Mouse (Mus musculus): ENCODE data around the gene Blvrb. TPM values are rescaled to one million over a fixed set of nuclear protein-coding genes. Genes with fewer than 3 reads are reported as not detected.
A peak's percentile ranks its signal among the peaks of the same experiment; 100 is the strongest.

Gene Blvrb
- 33.1 and 39.5 TPM in 2 replicates for polyA plus RNA-seq (2014; fragmentation: Nextera tagmentation; extraction: Ambion mirVana)

- no peak within 1 kb of the TSS for H3K27ac ChIP-seq (ENCODE audit: low read depth, low read length)
- H3K4me2 ChIP-seq: peak within 1 kb of the TSS; percentile 95
- peak within 1 kb of the TSS; percentile 54 for H3K4me3 ChIP-seq (ENCODE audit: low read depth, low read length)
- DNase-seq (ENCODE audit: low spot score, missing footprints): peak; percentile 100
- H3K9ac ChIP-seq (ENCODE audit: low read length): peak within 1 kb of the TSS; percentile 68
- H3K36me3 ChIP-seq (ENCODE audit: control insufficient read depth, insufficient read depth, low read length): no peaks in the 10 kb centered on the region
- peaks cover 23% of the 10 kb centered on the region for H3K27me3 ChIP-seq (ENCODE audit: control insufficient read depth, insufficient read depth, low read length)
- under 1% methylated on average over 54 of the region's 54 CpGs for WGBS
- peak; percentile 96 for ATAC-seq (ENCODE audit: low FRiP score)
- no peaks in the 10 kb centered on the region for H3K9me3 ChIP-seq (ENCODE audit: control insufficient read depth, low read length)
- peaks cover 11% of the 10 kb centered on the region for H3K4me1 ChIP-seq (ENCODE audit: control insufficient read depth, insufficient read depth, low read length)
These were observed at the start of gene Blvrb, which contains the start of gene Sptbn4 for GRCm38 (mm10) chr7:27447419-27448286. Blvrb (plus strand) TSS chr7:27447978. Sptbn4 (minus strand) TSS chr7:27447686.

GRCm38 (mm10) chr7:27400545-27400944, 47.2 kb upstream of the Blvrb start:
- Histone ChIP-seq H3K36me3 (ENCODE audit: control insufficient read depth, insufficient read depth, low read length) (no peaks in the 10 kb centered on the region), H3K4me3 (ENCODE audit: low read depth, low read length) (no peak overlapping the region), H3K9ac (ENCODE audit: low read length) (no peak overlapping the region), H3K27me3 (ENCODE audit: control insufficient read depth, insufficient read depth, low read length) (peaks cover 54% of the 10 kb centered on the region), H3K4me1 (ENCODE audit: control insufficient read depth, insufficient read depth, low read length) (peaks cover 8% of the 10 kb centered on the region), H3K27ac (ENCODE audit: low read depth, low read length) (no peak overlapping the region), H3K9me3 (ENCODE audit: control insufficient read depth, low read length) (no peaks in the 10 kb centered on the region; the same call in 1 of the 2 replicates), H3K4me2 (no peak overlapping the region)
- DNase-seq (ENCODE audit: low spot score, missing footprints) (no peak), ATAC-seq (ENCODE audit: low FRiP score) (no peak)
- 79% methylated on average over 7 of the region's 7 CpGs for WGBS

GRCm38 (mm10) chr7:27402675-27403074, 45.1 kb upstream of the Blvrb start:
- no peak overlapping the region for H3K9ac ChIP-seq (ENCODE audit: low read length)
- H3K27ac ChIP-seq (ENCODE audit: low read depth, low read length): no peak overlapping the region
- DNase-seq (ENCODE audit: low spot score, missing footprints) (peak; percentile 93), ATAC-seq (ENCODE audit: low FRiP score) (peak; percentile 57; the same call in 1 of the 2 replicates)
- H3K27me3 ChIP-seq (ENCODE audit: control insufficient read depth, insufficient read depth, low read length): peaks cover 54% of the 10 kb centered on the region
- no peaks in the 10 kb centered on the region; the same call in 1 of the 2 replicates for H3K9me3 ChIP-seq (ENCODE audit: control insufficient read depth, low read length)
- no peaks in the 10 kb centered on the region for H3K36me3 ChIP-seq (ENCODE audit: control insufficient read depth, insufficient read depth, low read length)
- no peak overlapping the region for H3K4me2 ChIP-seq
- 13% methylated on average over 16 of the region's 16 CpGs for WGBS
- H3K4me1 ChIP-seq (ENCODE audit: control insufficient read depth, insufficient read depth, low read length): no peaks in the 10 kb centered on the region
- H3K4me3 ChIP-seq (ENCODE audit: low read depth, low read length): no peak overlapping the region

- DNase-seq (ENCODE audit: low spot score, missing footprints) (peak; percentile 88), ATAC-seq (ENCODE audit: low FRiP score) (no peak)
- H3K27me3 ChIP-seq (ENCODE audit: control insufficient read depth, insufficient read depth, low read length): peaks cover 66% of the 10 kb centered on the region
- H3K27ac ChIP-seq (ENCODE audit: low read depth, low read length): no peak overlapping the region
- no peak overlapping the region for H3K4me2 ChIP-seq
- no peak overlapping the region for H3K4me3 ChIP-seq (ENCODE audit: low read depth, low read length)
- H3K9me3 ChIP-seq (ENCODE audit: control insufficient read depth, low read length): no peaks in the 10 kb centered on the region; the same call in 1 of the 2 replicates
- 0 out of 2 replicates have a peak, but pooled peaks cover 2% of the 10 kb centered on the region for H3K4me1 ChIP-seq (ENCODE audit: control insufficient read depth, insufficient read depth, low read length)
- 6% methylated on average over 81 of the region's 81 CpGs for WGBS
- no peak overlapping the region for H3K9ac ChIP-seq (ENCODE audit: low read length)
- H3K36me3 ChIP-seq (ENCODE audit: control insufficient read depth, insufficient read depth, low read length): no peaks in the 10 kb centered on the region
These were observed 43.4 kb upstream of the Blvrb start for GRCm38 (mm10) chr7:27404203-27404942.

- Histone ChIP-seq H3K4me1 (ENCODE audit: control insufficient read depth, insufficient read depth, low read length) (0 out of 2 replicates have a peak, but pooled peaks cover 2% of the 10 kb centered on the region), H3K9ac (ENCODE audit: low read length) (no peak overlapping the region), H3K27ac (ENCODE audit: low read depth, low read length) (no peak overlapping the region), H3K27me3 (ENCODE audit: control insufficient read depth, insufficient read depth, low read length) (peaks cover 69% of the 10 kb centered on the region), H3K4me3 (ENCODE audit: low read depth, low read length) (no peak overlapping the region), H3K9me3 (ENCODE audit: control insufficient read depth, low read length) (no peaks in the 10 kb centered on the region; the same call in 1 of the 2 replicates), H3K4me2 (no peak overlapping the region), H3K36me3 (ENCODE audit: control insufficient read depth, insufficient read depth, low read length) (no peaks in the 10 kb centered on the region)
- 83% methylated on average over 7 of the region's 7 CpGs for WGBS
- no peak for ATAC-seq (ENCODE audit: low FRiP score)
- no peak for DNase-seq (ENCODE audit: low spot score, missing footprints)
These were observed 41.3 kb upstream of the Blvrb start for GRCm38 (mm10) chr7:27406481-27406880.

- 0 out of 2 replicates have a peak, but pooled peaks cover 2% of the 10 kb centered on the region for H3K4me1 ChIP-seq (ENCODE audit: control insufficient read depth, insufficient read depth, low read length)
- peaks cover 65% of the 10 kb centered on the region for H3K27me3 ChIP-seq (ENCODE audit: control insufficient read depth, insufficient read depth, low read length)
- no peaks in the 10 kb centered on the region; the same call in 1 of the 2 replicates for H3K9me3 ChIP-seq (ENCODE audit: control insufficient read depth, low read length)
- 61% methylated on average over 8 of the region's 8 CpGs for WGBS
- no peak overlapping the region for H3K27ac ChIP-seq (ENCODE audit: low read depth, low read length)
- no peaks in the 10 kb centered on the region for H3K36me3 ChIP-seq (ENCODE audit: control insufficient read depth, insufficient read depth, low read length)
- no peak overlapping the region for H3K9ac ChIP-seq (ENCODE audit: low read length)
- peak overlapping the region; percentile 37; the same call in 1 of the 2 replicates for H3K4me3 ChIP-seq (ENCODE audit: low read depth, low read length)
- ATAC-seq (ENCODE audit: low FRiP score) (no peak), DNase-seq (ENCODE audit: low spot score, missing footprints) (no peak)
- no peak overlapping the region for H3K4me2 ChIP-seq
These were observed 40.0 kb upstream of the Blvrb start for GRCm38 (mm10) chr7:27407816-27408215.

- WGBS: under 1% methylated on average over 95 of the region's 96 CpGs
- Histone ChIP-seq H3K36me3 (ENCODE audit: control insufficient read depth, insufficient read depth, low read length) (no peaks in the 10 kb centered on the region), H3K9ac (ENCODE audit: low read length) (peak overlapping the region; percentile 24; the same call in 1 of the 2 replicates), H3K27me3 (ENCODE audit: control insufficient read depth, insufficient read depth, low read length) (peaks cover 58% of the 10 kb centered on the region), H3K27ac (ENCODE audit: low read depth, low read length) (no peak overlapping the region), H3K4me3 (ENCODE audit: low read depth, low read length) (peak overlapping the region; percentile 37), H3K9me3 (ENCODE audit: control insufficient read depth, low read length) (no peaks in the 10 kb centered on the region; the same call in 1 of the 2 replicates), H3K4me2 (peak overlapping the region; percentile 64), H3K4me1 (ENCODE audit: control insufficient read depth, insufficient read depth, low read length) (0 out of 2 replicates have a peak, but pooled peaks cover 2% of the 10 kb centered on the region)
- ATAC-seq (ENCODE audit: low FRiP score) (peak; percentile 84), DNase-seq (ENCODE audit: low spot score, missing footprints) (peak; percentile 98)
These were observed 39.2 kb upstream of the Blvrb start for GRCm38 (mm10) chr7:27408379-27409176.

GRCm38 (mm10) chr7:27417151-27417550, 30.6 kb upstream of the Blvrb start:
- Histone ChIP-seq H3K4me3 (ENCODE audit: low read depth, low read length) (no peak overlapping the region), H3K36me3 (ENCODE audit: control insufficient read depth, insufficient read depth, low read length) (no peaks in the 10 kb centered on the region), H3K9ac (ENCODE audit: low read length) (no peak overlapping the region), H3K27me3 (ENCODE audit: control insufficient read depth, insufficient read depth, low read length) (no peaks in the 10 kb centered on the region), H3K9me3 (ENCODE audit: control insufficient read depth, low read length) (peaks cover 6% of the 10 kb centered on the region; the same call in 1 of the 2 replicates), H3K4me2 (no peak overlapping the region), H3K27ac (ENCODE audit: low read depth, low read length) (no peak overlapping the region), H3K4me1 (ENCODE audit: control insufficient read depth, insufficient read depth, low read length) (no peaks in the 10 kb centered on the region)
- 71% methylated on average over 2 of the region's 2 CpGs for WGBS
- DNase-seq (ENCODE audit: low spot score, missing footprints): no peak
- no peak for ATAC-seq (ENCODE audit: low FRiP score)
